Mouse (Mus musculus) telencephalon, adult 2 months (tissue): ENCODE measurements around the gene Ror2.

Experiments
- DNase-seq: peaks from one replicate; pipeline ENCODE4 v3.0.0-alpha.2; 2011; ENCODE audit warnings: low read depth, low spot score

Gene Ror2

GRCm38 (mm10) chr13:53195951-53196677 is 89.8 kb downstream of the Ror2 start:
- DNase-seq = no peak

- DNase-seq = no peak
Observed at GRCm38 (mm10) chr13:53194306-53194705, 91.6 kb downstream of the Ror2 start.

GRCm38 (mm10) chr13:53193713-53194112 is 92.2 kb downstream of the Ror2 start:
- DNase-seq = no peak

DNA sequence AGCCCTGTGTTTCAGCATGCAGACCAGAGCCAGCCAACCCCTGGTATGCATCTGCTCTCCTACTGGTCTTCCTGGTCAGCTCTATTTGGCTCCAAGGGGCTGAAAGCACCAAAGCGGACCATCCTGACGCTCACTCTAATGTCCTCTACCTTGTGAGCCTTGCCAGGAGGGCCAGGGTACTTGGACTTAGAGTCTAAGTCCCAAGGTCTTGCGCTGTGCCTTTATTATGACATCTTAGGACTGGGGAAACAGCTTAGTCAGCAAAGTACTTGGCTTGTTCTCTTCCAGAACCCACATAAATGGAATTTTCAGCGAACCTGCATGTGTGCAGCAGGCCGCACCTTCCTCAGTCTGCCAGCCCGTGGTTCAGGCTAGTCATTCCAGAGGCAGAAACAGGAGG is 93.6 kb downstream of the Ror2 start:
- DNase-seq = no peak

GRCm38 (mm10) chr13:53191657-53192056 is 94.3 kb downstream of the Ror2 start:
- no peak for DNase-seq

DNA sequence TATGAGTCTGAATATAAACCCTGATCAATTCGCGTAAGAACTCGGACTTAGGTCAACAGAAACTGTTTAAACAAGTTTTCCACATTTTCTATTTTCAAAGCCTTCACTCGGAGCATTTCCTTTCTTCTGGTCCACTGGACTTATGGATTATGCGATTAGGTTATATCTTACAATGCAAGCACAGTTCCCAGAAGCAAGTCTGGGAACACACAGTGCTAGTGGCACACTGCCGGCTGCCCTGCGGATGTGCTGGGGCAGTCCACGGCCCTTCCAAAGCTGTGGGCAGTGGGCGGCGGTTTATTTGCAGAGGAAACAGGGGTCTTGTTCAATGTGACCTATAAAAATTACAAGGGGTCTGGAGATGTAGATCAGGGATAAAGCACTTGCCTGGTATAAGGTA is 97.0 kb downstream of the Ror2 start:
- DNase-seq = no peak

- no peak for DNase-seq
Observed at GRCm38 (mm10) chr13:53184858-53185257, 101.1 kb downstream of the Ror2 start.

GRCm38 (mm10) chr13:53184149-53184548 is 101.8 kb downstream of the Ror2 start:
- no peak for DNase-seq

GRCm38 (mm10) chr13:53183161-53183577 is 102.8 kb downstream of the Ror2 start:
- no peak for DNase-seq

GRCm38 (mm10) chr13:53178594-53178993 is 107.3 kb downstream of the Ror2 start:
- no peak for DNase-seq

GRCm38 (mm10) chr13:53178171-53178570 is 107.8 kb downstream of the Ror2 start:
- DNase-seq = no peak

- no peak for DNase-seq
Observed at GRCm38 (mm10) chr13:53177424-53177718, 108.6 kb downstream of the Ror2 start.

GRCm38 (mm10) chr13:53176695-53177423 is 109.1 kb downstream of the Ror2 start:
- no peak for DNase-seq

GRCm38 (mm10) chr13:53175041-53175440 is 110.9 kb downstream of the Ror2 start:
- DNase-seq = no peak

GRCm38 (mm10) chr13:53163671-53164070 is 122.3 kb downstream of the Ror2 start:
- DNase-seq = no peak

GRCm38 (mm10) chr13:53163060-53163459 is 122.9 kb downstream of the Ror2 start:
- no peak for DNase-seq

GRCm38 (mm10) chr13:53159501-53159900 is 126.4 kb downstream of the Ror2 start:
- DNase-seq = no peak

- no peak for DNase-seq
Observed at GRCm38 (mm10) chr13:53158405-53159005, 127.4 kb downstream of the Ror2 start.

- DNase-seq = no peak
Observed at GRCm38 (mm10) chr13:53156911-53157310, 129.0 kb downstream of the Ror2 start.

DNA sequence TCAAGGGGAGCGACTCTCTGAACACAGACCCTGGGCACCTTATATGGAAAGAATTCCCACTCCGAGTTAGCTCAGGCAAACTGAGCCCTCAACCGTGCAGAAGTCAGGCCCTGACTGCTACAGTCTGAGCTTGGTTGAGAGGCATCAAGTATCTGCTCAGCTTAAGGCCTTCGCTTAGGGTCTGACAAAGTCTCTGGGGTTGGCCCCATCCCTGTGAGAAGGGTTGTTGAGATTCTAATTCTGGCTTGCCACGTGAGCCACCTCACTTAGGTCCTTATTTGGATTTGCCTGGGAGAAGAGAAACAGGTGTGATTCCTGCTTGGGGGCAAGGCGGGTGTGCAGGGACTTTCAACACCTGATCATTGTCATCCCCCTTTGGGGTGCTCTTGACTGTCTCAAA is 129.6 kb downstream of the Ror2 start:
- DNase-seq = no peak

- DNase-seq = no peak
Observed at GRCm38 (mm10) chr13:53145511-53145910, 140.4 kb downstream of the Ror2 start.

GRCm38 (mm10) chr13:53143076-53143475 is 142.8 kb downstream of the Ror2 start:
- DNase-seq = no peak

DNA sequence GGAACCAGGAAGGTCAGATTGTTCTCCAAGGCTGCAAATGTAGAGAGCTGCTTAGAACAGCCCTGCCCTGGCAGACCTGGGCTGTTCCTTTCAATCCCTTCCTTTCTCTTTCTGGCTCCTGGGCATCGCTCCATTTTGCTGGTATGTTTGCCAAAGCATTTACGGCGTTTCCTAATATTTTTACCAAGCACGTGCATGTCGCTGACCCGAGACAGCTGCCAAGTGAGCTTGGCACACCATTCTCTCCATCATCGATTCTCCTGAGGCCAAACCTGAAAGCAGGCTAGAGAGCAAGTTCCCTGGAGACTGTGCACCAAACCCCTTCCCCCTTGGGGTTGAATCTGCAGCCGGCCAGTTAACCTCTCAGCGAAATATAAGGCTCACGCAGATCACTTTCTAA is 143.7 kb downstream of the Ror2 start:
- DNase-seq = no peak
